Mouse (Mus musculus): ENCODE data around the gene Kcnj4.

DNA sequence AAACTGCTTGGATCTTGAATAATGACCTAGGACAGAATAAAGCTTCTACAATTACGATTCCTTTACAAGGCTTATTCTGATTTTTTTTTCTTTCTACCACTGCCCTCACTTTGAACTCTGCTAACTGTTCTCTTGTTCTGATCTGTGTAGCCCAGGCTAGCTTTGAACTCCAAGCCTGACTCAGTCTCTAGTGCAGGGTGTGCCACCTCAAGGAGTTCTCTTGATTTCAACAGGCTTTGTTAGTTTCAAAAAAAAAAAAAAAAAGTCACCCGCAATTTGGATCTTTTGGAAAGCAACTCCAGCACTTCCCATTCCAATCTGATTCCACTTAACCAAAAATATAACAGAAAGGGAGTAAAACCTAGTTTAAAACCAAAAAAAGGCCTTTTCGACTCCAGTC lies 40.5 kb upstream of the Kcnj4 start:
- TF ChIP-seq CTCF (IDR thresholded peaks at IDR 0.05; ENCODE audit: insufficient read depth, low read length) (no peak), POLR2A (IDR thresholded peaks at IDR 0.05; ENCODE audit: borderline replicate concordance, extremely low read depth, low read depth, low read length) (no peak)
